Comparison of ENCODE assay signal across 7 mouse cellular contexts in the genomic region with DNA sequence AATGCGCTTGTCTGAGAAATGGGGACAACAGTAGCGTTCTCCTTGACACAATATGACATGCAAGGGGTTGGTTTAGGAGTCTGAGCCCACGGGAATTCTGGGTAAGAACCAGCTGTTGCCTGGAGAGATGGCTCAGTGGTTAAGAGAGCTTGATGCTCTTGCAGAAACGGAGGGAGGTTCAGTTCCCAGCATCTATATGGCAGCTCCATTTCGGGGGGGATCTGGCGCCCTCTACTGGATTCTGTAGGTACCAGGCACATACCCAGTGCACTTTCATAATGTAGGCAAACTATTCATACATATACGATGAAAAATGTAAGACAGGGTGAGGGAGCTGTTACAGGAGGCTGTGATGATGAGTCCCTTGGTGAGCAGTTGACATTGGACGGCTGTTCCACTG.
DNase-seq lines count a peak whose midpoint lies in the region.

No protein-coding gene starts in this region.

- DNase-seq in 3T3-L1 (ENCODE audit: low read depth, low spot score) (peak; percentile 80), A20 (ENCODE audit: low read depth, low spot score) (peak; percentile 84)
- peak; percentile 80 for DNase-seq in adrenal gland, postnatal 14 days
- peak; percentile 22 for DNase-seq in embryo, embryonic 11.5 days (ENCODE audit: low read depth, low spot score)
- peak; percentile 26 to 62 for DNase-seq in kidney, adult 8-10 months
- peak; percentile 31 to 56 for DNase-seq in lung, adult 18-20 months
- DNase-seq in right cerebral cortex, adult 18-20 months: peak; percentile 54

Comparison
In these comparisons a context has a peak if more than half of its experiments do, and no peak if none do; other contexts are left out.
1. Peak in every context shown above with its lines: DNase-seq.
2. DNase-seq: peak in every context shown above with its lines; median percentile 84 in A20; 80 in 3T3-L1; 80 in adrenal gland, postnatal 14 days; 54 in right cerebral cortex, adult 18-20 months; 44 in kidney, adult 8-10 months; 44 in lung, adult 18-20 months; 22 in embryo, embryonic 11.5 days.